Mouse (Mus musculus) forebrain, embryonic 10.5 days (tissue): ENCODE measurements around the gene Gab1. TPM values are rescaled to one million over a fixed set of nuclear protein-coding genes. Genes with fewer than 3 reads are reported as not detected.

Experiments used
- DNase-seq: peaks from one replicate; pipeline ENCODE4 v3.0.0-alpha.2; 2017; ENCODE audit warnings: low spot score; ENCODE audit errors: extremely low spot score
- H3K27ac ChIP-seq: fragments of 300-500 bp; sonication (generic); 2 replicates; pipeline ENCODE4 v1.5.1; 2016; ENCODE audit warnings: mild to moderate bottlenecking
- H3K27me3 ChIP-seq: fragments of 300-500 bp; sonication (generic); 2 replicates; pipeline ENCODE4 v1.6.1; 2016; ENCODE audit warnings: mild to moderate bottlenecking; ENCODE audit not compliant: poor library complexity, severe bottlenecking
- H3K36me3 ChIP-seq: fragments of 300-500 bp; sonication (generic); replicated peaks from 2 replicates; pipeline ENCODE4 v1.6.1; 2016; ENCODE audit warnings: mild to moderate bottlenecking, moderate library complexity
- H3K4me1 ChIP-seq: fragments of 300-500 bp; sonication (generic); 2 replicates; pipeline ENCODE4 v1.6.1; 2016
- H3K4me3 ChIP-seq: fragments of 300-500 bp; sonication (generic); 2 replicates; pipeline ENCODE4 v1.5.1; 2016; ENCODE audit warnings: mild to moderate bottlenecking, moderate library complexity
- H3K9me3 ChIP-seq: fragments of 300-500 bp; sonication (generic); 2 replicates; pipeline ENCODE4 v1.6.1; 2016; ENCODE audit warnings: mild to moderate bottlenecking, moderate library complexity
- WGBS: fragments of 180-500 bp; shearing (Covaris S2); methylation state at CpG from one replicate; pipeline ENCODE4 v1.1.7; 2016; 5-methylcytosine and 5-hydroxymethylcytosine counted together
- polyA plus RNA-seq: library from polyadenylated mRNA; unstranded; fragments of >200 nt; fragmentation: Nextera tagmentation; extraction: Ambion mirVana; gene quantifications from 2 replicates; pipeline ENCODE4 v1.2.1, GENCODE M21; 2016

Gab1 gene
- polyA plus RNA-seq, 1 experiment from 2014 or later: 10.1 TPM

GRCm38 (mm10) chr8:80851648-80852047 is 28.7 kb downstream of the Gab1 start:
- WGBS: 89% methylated on average over 6 of the region's 6 CpGs
- no peak overlapping the region for H3K27ac ChIP-seq
- H3K4me3 ChIP-seq: no peak overlapping the region
- 0 out of 2 replicates have a peak, but pooled peaks cover 2% of the 10 kb centered on the region for H3K36me3 ChIP-seq
- H3K9me3 ChIP-seq: no peaks in the 10 kb centered on the region
- H3K4me1 ChIP-seq: peaks cover 5% of the 10 kb centered on the region
- H3K27me3 ChIP-seq: no peaks in the 10 kb centered on the region
- DNase-seq: no peak

DNA sequence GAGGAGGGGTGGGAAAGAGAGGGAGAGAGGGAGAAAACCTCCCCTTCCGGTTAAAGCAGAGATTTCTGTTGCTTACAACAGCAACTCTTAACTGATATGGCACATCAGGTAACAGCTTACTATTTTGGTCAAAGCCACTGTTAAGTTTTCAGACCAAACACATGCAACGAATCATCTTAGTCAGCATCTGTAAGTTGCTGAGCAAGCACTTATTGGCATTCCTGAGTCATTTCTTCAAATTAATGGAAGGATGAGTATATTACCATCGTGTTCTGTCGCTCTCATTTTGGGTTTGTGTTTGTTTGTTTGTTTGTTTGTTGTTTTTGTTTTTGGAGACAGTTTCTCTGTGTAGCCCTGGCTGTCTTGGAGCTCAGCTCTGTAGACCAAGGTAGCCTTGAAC is 30.3 kb downstream of the Gab1 start:
- Histone ChIP-seq H3K9me3 (no peaks in the 10 kb centered on the region), H3K27me3 (no peaks in the 10 kb centered on the region), H3K4me3 (no peak overlapping the region), H3K36me3 (no peaks in the 10 kb centered on the region), H3K4me1 (peaks cover 5% of the 10 kb centered on the region), H3K27ac (no peak overlapping the region)
- 92% methylated on average over 4 of the region's 4 CpGs for WGBS
- no peak for DNase-seq

DNA sequence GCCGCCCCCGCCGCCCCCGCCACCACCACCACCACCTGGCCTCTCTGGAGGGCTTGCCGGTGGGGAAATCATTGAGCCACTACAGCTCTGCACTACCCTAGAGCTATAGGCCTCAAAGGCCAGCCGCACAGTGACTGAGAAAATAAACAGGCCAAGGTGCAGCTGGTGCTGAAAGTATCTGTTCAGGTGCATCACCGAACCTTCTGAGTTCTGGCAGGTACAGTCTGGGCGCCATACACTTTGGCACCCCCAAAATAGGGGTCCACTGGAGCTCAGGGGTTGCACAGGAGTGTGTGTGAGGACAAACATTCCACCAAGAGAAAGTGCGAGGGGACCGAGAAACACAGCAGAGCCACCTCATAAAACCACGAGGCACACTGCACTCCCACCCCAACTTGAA is 31.7 kb downstream of the Gab1 start:
- Histone ChIP-seq H3K36me3 (no peaks in the 10 kb centered on the region), H3K27me3 (no peaks in the 10 kb centered on the region), H3K27ac (no peak overlapping the region), H3K4me3 (no peak overlapping the region), H3K9me3 (no peaks in the 10 kb centered on the region), H3K4me1 (peaks cover 5% of the 10 kb centered on the region)
- 84% methylated on average over 11 of the region's 11 CpGs for WGBS
- DNase-seq: no peak

GRCm38 (mm10) chr8:80847912-80848311 is 32.4 kb downstream of the Gab1 start:
- Histone ChIP-seq H3K27ac (no peak overlapping the region), H3K27me3 (no peaks in the 10 kb centered on the region)

GRCm38 (mm10) chr8:80845284-80845683 is 35.0 kb downstream of the Gab1 start:
- H3K27me3 ChIP-seq: no peaks in the 10 kb centered on the region
- no peaks in the 10 kb centered on the region for H3K36me3 ChIP-seq
- H3K9me3 ChIP-seq: no peaks in the 10 kb centered on the region
- H3K4me1 ChIP-seq: peaks cover 9% of the 10 kb centered on the region; the same call in 1 of the 2 replicates
- 94% methylated on average over 13 of the region's 13 CpGs for WGBS
- DNase-seq: no peak
- H3K4me3 ChIP-seq: no peak overlapping the region
- H3K27ac ChIP-seq: no peak overlapping the region

More at GRCm38 (mm10) chr8:80847912-80848311, 32.4 kb downstream of the Gab1 start:
- Histone ChIP-seq H3K4me3 (no peak overlapping the region), H3K36me3 (no peaks in the 10 kb centered on the region), H3K4me1 (peaks cover 5% of the 10 kb centered on the region), H3K9me3 (no peaks in the 10 kb centered on the region)
- WGBS: 88% methylated on average over 9 of the region's 9 CpGs
- no peak for DNase-seq

DNA sequence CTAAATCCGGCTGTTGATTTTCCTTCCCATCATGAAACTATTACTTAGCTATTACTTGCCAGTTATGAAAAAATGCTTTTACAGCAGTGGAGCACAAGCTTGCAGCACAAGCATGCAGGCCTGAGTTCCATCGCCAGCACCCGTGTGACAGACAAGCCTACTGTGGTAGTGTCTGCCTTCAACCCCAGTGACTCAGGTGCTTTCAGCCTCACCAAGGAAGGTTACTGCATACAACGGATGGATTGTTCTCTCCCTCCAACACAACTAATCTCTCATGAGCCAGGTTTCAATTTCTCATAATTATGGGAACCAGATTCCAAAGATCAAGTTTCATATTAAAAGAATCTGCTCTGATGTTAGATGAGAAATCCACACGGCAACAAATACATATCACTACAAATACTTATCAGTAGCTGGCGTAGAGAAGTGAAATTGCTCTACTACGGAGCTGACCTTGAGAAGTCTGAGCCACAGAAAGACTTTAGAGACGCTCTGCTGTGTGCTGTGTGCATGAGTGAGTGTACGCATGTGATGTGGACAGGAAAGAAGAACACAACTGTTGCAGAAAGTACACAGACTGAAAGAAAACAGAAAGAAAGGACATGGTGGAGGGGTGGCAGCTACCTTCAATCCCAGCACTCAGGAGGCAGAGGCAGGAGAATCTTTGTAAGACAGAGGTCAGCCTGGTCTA is 36.4 kb downstream of the Gab1 start:
- Histone ChIP-seq H3K4me3 (no peak overlapping the region), H3K36me3 (no peaks in the 10 kb centered on the region), H3K4me1 (peaks cover 9% of the 10 kb centered on the region; the same call in 1 of the 2 replicates), H3K27ac (no peak overlapping the region), H3K27me3 (no peaks in the 10 kb centered on the region), H3K9me3 (no peaks in the 10 kb centered on the region)
- 91% methylated on average over 9 of the region's 9 CpGs for WGBS
- no peak for DNase-seq

- H3K4me3 ChIP-seq: no peak overlapping the region
- H3K9me3 ChIP-seq: no peaks in the 10 kb centered on the region
- H3K4me1 ChIP-seq: 0 out of 2 replicates have a peak, but pooled peaks cover 5% of the 10 kb centered on the region
- H3K27me3 ChIP-seq: no peaks in the 10 kb centered on the region
- H3K36me3 ChIP-seq: no peaks in the 10 kb centered on the region
- 87% methylated on average over 3 of the region's 3 CpGs for WGBS
- no peak for DNase-seq
- no peak overlapping the region for H3K27ac ChIP-seq
Measured at GRCm38 (mm10) chr8:80842514-80842913, 37.8 kb downstream of the Gab1 start.

DNA sequence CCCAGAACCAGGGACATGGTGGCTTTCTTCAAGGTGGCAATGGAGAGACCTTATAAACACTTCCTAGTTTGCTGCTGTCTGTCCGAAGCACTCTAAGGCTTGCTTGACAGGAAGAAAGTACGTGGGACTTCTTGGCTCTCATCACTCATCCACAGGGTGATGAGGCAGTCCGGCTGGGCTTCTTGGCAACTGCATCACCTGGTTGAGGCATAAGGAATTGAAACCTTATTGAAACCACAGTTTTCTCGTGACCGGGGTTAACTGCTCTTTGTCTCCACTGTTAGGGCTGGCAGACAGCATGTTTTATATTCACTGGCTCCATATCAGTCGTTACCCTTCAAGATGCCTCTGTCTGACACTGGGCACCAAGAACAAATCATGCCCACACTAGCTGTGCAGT is 40.2 kb downstream of the Gab1 start:
- 94% methylated on average over 6 of the region's 6 CpGs for WGBS
- no peaks in the 10 kb centered on the region for H3K9me3 ChIP-seq
- no peak overlapping the region for H3K4me3 ChIP-seq
- H3K36me3 ChIP-seq: no peaks in the 10 kb centered on the region
- H3K4me1 ChIP-seq: 0 out of 2 replicates have a peak, but pooled peaks cover 5% of the 10 kb centered on the region
- DNase-seq: no peak
- no peak overlapping the region for H3K27ac ChIP-seq
- no peaks in the 10 kb centered on the region for H3K27me3 ChIP-seq

- Histone ChIP-seq H3K36me3 (no peaks in the 10 kb centered on the region), H3K4me1 (0 out of 2 replicates have a peak, but pooled peaks cover 5% of the 10 kb centered on the region), H3K27me3 (no peaks in the 10 kb centered on the region), H3K27ac (no peak overlapping the region), H3K4me3 (no peak overlapping the region), H3K9me3 (no peaks in the 10 kb centered on the region)
- no peak for DNase-seq
- 72% methylated on average over 6 of the region's 6 CpGs for WGBS
Measured at GRCm38 (mm10) chr8:80838199-80838598, 42.1 kb downstream of the Gab1 start.

- Histone ChIP-seq H3K36me3 (no peaks in the 10 kb centered on the region), H3K4me1 (peaks cover 9% of the 10 kb centered on the region), H3K9me3 (no peaks in the 10 kb centered on the region), H3K27ac (no peak overlapping the region), H3K27me3 (no peaks in the 10 kb centered on the region), H3K4me3 (no peak overlapping the region)
- DNase-seq: no peak
- 84% methylated on average over 6 of the region's 6 CpGs for WGBS
Measured at GRCm38 (mm10) chr8:80835401-80835800, 44.9 kb downstream of the Gab1 start.

GRCm38 (mm10) chr8:80834443-80834842 is 45.9 kb downstream of the Gab1 start:
- 75% methylated on average over 4 of the region's 4 CpGs for WGBS
- no peak overlapping the region for H3K27ac ChIP-seq
- no peaks in the 10 kb centered on the region for H3K9me3 ChIP-seq
- peaks cover 14% of the 10 kb centered on the region for H3K4me1 ChIP-seq
- H3K4me3 ChIP-seq: no peak overlapping the region
- H3K27me3 ChIP-seq: no peaks in the 10 kb centered on the region
- H3K36me3 ChIP-seq: no peaks in the 10 kb centered on the region
- DNase-seq: no peak

- no peaks in the 10 kb centered on the region for H3K36me3 ChIP-seq
- DNase-seq: no peak
- H3K9me3 ChIP-seq: no peaks in the 10 kb centered on the region
- H3K27me3 ChIP-seq: no peaks in the 10 kb centered on the region
- H3K4me3 ChIP-seq: no peak overlapping the region
- H3K4me1 ChIP-seq: peaks cover 14% of the 10 kb centered on the region
- H3K27ac ChIP-seq: no peak overlapping the region
Measured at GRCm38 (mm10) chr8:80832534-80832933, 47.8 kb downstream of the Gab1 start.

- H3K27me3 ChIP-seq: no peaks in the 10 kb centered on the region
- H3K4me1 ChIP-seq: peaks cover 14% of the 10 kb centered on the region
- no peaks in the 10 kb centered on the region for H3K9me3 ChIP-seq
- WGBS: 91% methylated on average over 5 of the region's 5 CpGs
- H3K36me3 ChIP-seq: no peaks in the 10 kb centered on the region
- no peak overlapping the region for H3K27ac ChIP-seq
- no peak overlapping the region for H3K4me3 ChIP-seq
- no peak for DNase-seq
Measured at GRCm38 (mm10) chr8:80831876-80832524, 48.3 kb downstream of the Gab1 start.
